Mouse (Mus musculus) MEL (cell line): ENCODE measurements around the gene Stag1. TPM values are rescaled to one million over a fixed set of nuclear protein-coding genes. Genes with fewer than 3 reads are reported as not detected.

Experiments
- DNase-seq: peaks from one replicate; pipeline ENCODE4 v3.0.0; 2011; ENCODE audit warnings: low read depth, low spot score
- H3K27ac ChIP-seq: 2 replicates; pipeline ENCODE4 v1.5.1; 2012; ENCODE audit warnings: low read depth, mild to moderate bottlenecking, control low read depth, low read length, moderate library complexity; ENCODE audit not compliant: control insufficient read depth
- H3K27me3 ChIP-seq, 2 experiments: fragments of 150-350 bp in 1 of 2; sonication (generic) in 1 of 2; 2 replicates each; pipeline ENCODE4 v1.6.1; 2012; ENCODE audit warnings: low read length in 2 of 2, mild to moderate bottlenecking in 2 of 2, improper control_type of control experiment in 1 of 2, moderate library complexity in 1 of 2; ENCODE audit not compliant: insufficient read depth in 2 of 2, control insufficient read depth in 1 of 2
- H3K36me3 ChIP-seq, 2 experiments: 2 replicates each; pipeline ENCODE4 v1.6.1; 2012 to 2014; ENCODE audit warnings: low read length in 2 of 2, improper control_type of control experiment in 1 of 2, inconsistent platforms in 1 of 2, mild to moderate bottlenecking in 1 of 2; ENCODE audit not compliant: insufficient read depth in 2 of 2, control insufficient read depth in 1 of 2
- H3K4me1 ChIP-seq, 2 experiments: fragments of 150-350 bp in 1 of 2; sonication (generic) in 1 of 2; 2 replicates each; pipeline ENCODE4 v1.6.1; 2012; ENCODE audit warnings: low read length in 2 of 2, improper control_type of control experiment in 1 of 2, mild to moderate bottlenecking in 1 of 2; ENCODE audit not compliant: insufficient read depth in 2 of 2, control insufficient read depth in 1 of 2
- H3K4me3 ChIP-seq, 2 experiments: fragments of 150-350 bp in 1 of 2; sonication (generic) in 1 of 2; 2 replicates each; pipeline ENCODE4 v1.5.1; 2012; ENCODE audit warnings: low read depth in 2 of 2, low read length in 2 of 2, mild to moderate bottlenecking in 2 of 2, moderate library complexity in 2 of 2, control low read depth in 1 of 2, improper control_type of control experiment in 1 of 2; ENCODE audit not compliant: control insufficient read depth in 1 of 2, insufficient read depth in 1 of 2
- H3K79me2 ChIP-seq: 2 replicates; pipeline ENCODE4 v1.6.1; 2012; ENCODE audit warnings: mild to moderate bottlenecking, low read length, moderate library complexity; ENCODE audit not compliant: control insufficient read depth, poor library complexity, insufficient read depth
- H3K9ac ChIP-seq: 2 replicates; pipeline ENCODE4 v1.6.1; 2012; ENCODE audit warnings: low read depth, mild to moderate bottlenecking, control low read depth, low read length, moderate library complexity; ENCODE audit not compliant: control insufficient read depth, poor library complexity, severe bottlenecking
- H3K9me3 ChIP-seq: fragments of 150-350 bp; sonication (generic); replicated peaks from 2 replicates; pipeline ENCODE4 v1.6.1; 2012; ENCODE audit warnings: mild to moderate bottlenecking, low read length, improper control_type of control experiment, moderate library complexity; ENCODE audit not compliant: insufficient read depth
- CHD1 ChIP-seq: IDR thresholded peaks from 2 replicates; pipeline ENCODE4 v1.6.1; 2012; ENCODE audit warnings: low read depth, mild to moderate bottlenecking, inconsistent platforms, low read length, improper control_type of control experiment
- CHD2 ChIP-seq: IDR thresholded peaks from 2 replicates; pipeline ENCODE4 v1.6.1; 2011; ENCODE audit warnings: low read length, improper control_type of control experiment
- CTCF ChIP-seq, 3 experiments: IDR thresholded peaks in 2 of 3; conservative IDR thresholded peaks in 1 of 3; 2 replicates each; pipeline ENCODE4 v1.5.1; 2011 to 2012; ENCODE audit warnings: low read length in 3 of 3, low read depth in 2 of 3, mild to moderate bottlenecking in 2 of 3, improper control_type of control experiment in 1 of 3, inconsistent platforms in 1 of 3, mixed read lengths in 1 of 3, moderate library complexity in 1 of 3; ENCODE audit not compliant: control insufficient read depth in 1 of 3, insufficient read depth in 1 of 3, poor library complexity in 1 of 3, severe bottlenecking in 1 of 3
- ELF1 ChIP-seq: IDR thresholded peaks from 2 replicates; pipeline ENCODE4 v1.6.1; 2014; ENCODE audit warnings: low read depth, mild to moderate bottlenecking, inconsistent platforms, low read length, improper control_type of control experiment, moderate library complexity
- EP300 ChIP-seq, 2 experiments: IDR thresholded peaks; 2 replicates each; pipeline ENCODE4 v1.6.1; 2011; ENCODE audit warnings: improper control_type of control experiment in 2 of 2, low read length in 2 of 2, low read depth in 1 of 2, mild to moderate bottlenecking in 1 of 2
- ETS1 ChIP-seq: IDR thresholded peaks from 2 replicates; pipeline ENCODE4 v1.6.1; 2012; ENCODE audit warnings: low read depth, mild to moderate bottlenecking, inconsistent platforms, low read length, improper control_type of control experiment, moderate library complexity
- GABPA ChIP-seq: IDR thresholded peaks from 2 replicates; pipeline ENCODE4 v1.6.1; 2012; ENCODE audit warnings: low read depth, mild to moderate bottlenecking, inconsistent platforms, low read length, improper control_type of control experiment, moderate library complexity
- GATA1 ChIP-seq: IDR thresholded peaks from 2 replicates; pipeline ENCODE4 v1.6.1; 2011; ENCODE audit warnings: low read depth, low read length, improper control_type of control experiment
- HCFC1 ChIP-seq: IDR thresholded peaks from 2 replicates; pipeline ENCODE4 v1.6.1; 2012; ENCODE audit warnings: low read depth, mild to moderate bottlenecking, inconsistent platforms, low read length, improper control_type of control experiment, moderate library complexity
- MAFK ChIP-seq: IDR thresholded peaks from 2 replicates; pipeline ENCODE4 v1.6.1; 2011; ENCODE audit warnings: low read depth, mild to moderate bottlenecking, low read length, improper control_type of control experiment, borderline replicate concordance
- MAX ChIP-seq: IDR thresholded peaks from 2 replicates; pipeline ENCODE4 v1.6.1; 2011; ENCODE audit warnings: low read length, improper control_type of control experiment
- MAZ ChIP-seq: IDR thresholded peaks from 2 replicates; pipeline ENCODE4 v1.6.1; 2012; ENCODE audit warnings: low read depth, mild to moderate bottlenecking, inconsistent platforms, low read length, improper control_type of control experiment
- MEF2A ChIP-seq: IDR thresholded peaks from 2 replicates; pipeline ENCODE4 v1.6.1; 2014; ENCODE audit warnings: low read depth, mild to moderate bottlenecking, inconsistent platforms, low read length, improper control_type of control experiment; ENCODE audit not compliant: poor library complexity, insufficient replicate concordance, severe bottlenecking; ENCODE audit errors: extremely low read depth
- MXI1 ChIP-seq: IDR thresholded peaks from 2 replicates; pipeline ENCODE4 v1.6.1; 2011; ENCODE audit warnings: mild to moderate bottlenecking, low read depth, low read length, improper control_type of control experiment
- MYB ChIP-seq: IDR thresholded peaks from 2 replicates; pipeline ENCODE4 v1.6.1; 2011; ENCODE audit warnings: mild to moderate bottlenecking, low read depth, low read length, improper control_type of control experiment
- MYC ChIP-seq: IDR thresholded peaks from 2 replicates; pipeline ENCODE4 v1.6.1; 2011; ENCODE audit warnings: low read depth, mild to moderate bottlenecking, low read length, improper control_type of control experiment, moderate library complexity
- POLR2A ChIP-seq, 2 experiments: IDR thresholded peaks; 2 replicates each; pipeline ENCODE4 v1.6.1; 2011 to 2012; ENCODE audit warnings: low read length in 2 of 2, mild to moderate bottlenecking in 2 of 2, control low read depth in 1 of 2, improper control_type of control experiment in 1 of 2, low read depth in 1 of 2, moderate library complexity in 1 of 2; ENCODE audit not compliant: control insufficient read depth in 1 of 2, insufficient read depth in 1 of 2, poor library complexity in 1 of 2
- POLR2AphosphoS2 ChIP-seq: IDR thresholded peaks from 2 replicates; pipeline ENCODE4 v1.6.1; 2011; ENCODE audit warnings: low read length, improper control_type of control experiment
- RAD21 ChIP-seq: IDR thresholded peaks from 2 replicates; pipeline ENCODE4 v1.6.1; 2011; ENCODE audit warnings: mild to moderate bottlenecking, low read depth, low read length, improper control_type of control experiment
- RCOR1 ChIP-seq: IDR thresholded peaks from 2 replicates; pipeline ENCODE4 v1.6.1; 2012; ENCODE audit warnings: low read depth, mild to moderate bottlenecking, inconsistent platforms, low read length, improper control_type of control experiment
- SIN3A ChIP-seq: IDR thresholded peaks from 2 replicates; pipeline ENCODE4 v1.6.1; 2012; ENCODE audit warnings: low read length, improper control_type of control experiment, inconsistent platforms
- SMC3 ChIP-seq: IDR thresholded peaks from 2 replicates; pipeline ENCODE4 v1.6.1; 2011; ENCODE audit warnings: low read depth, low read length, improper control_type of control experiment
- TCF12 ChIP-seq: IDR thresholded peaks from 2 replicates; pipeline ENCODE4 v1.6.1; 2014; ENCODE audit warnings: low read depth, mild to moderate bottlenecking, inconsistent platforms, low read length, improper control_type of control experiment, moderate library complexity
- UBTF ChIP-seq: IDR thresholded peaks from 2 replicates; pipeline ENCODE4 v1.6.1; 2012; ENCODE audit warnings: low read depth, mild to moderate bottlenecking, inconsistent platforms, low read length, improper control_type of control experiment, moderate library complexity, borderline replicate concordance; ENCODE audit not compliant: insufficient read depth
- USF1 ChIP-seq: IDR thresholded peaks from 2 replicates; pipeline ENCODE4 v1.6.1; 2014; ENCODE audit warnings: low read depth, mild to moderate bottlenecking, inconsistent platforms, low read length, improper control_type of control experiment, moderate library complexity
- ZC3H11A ChIP-seq: IDR thresholded peaks from 2 replicates; pipeline ENCODE4 v1.6.1; 2012; ENCODE audit warnings: low read depth, mild to moderate bottlenecking, inconsistent platforms, low read length, improper control_type of control experiment
- ZKSCAN1 ChIP-seq: IDR thresholded peaks from 2 replicates; pipeline ENCODE4 v1.6.1; 2012; ENCODE audit warnings: low read depth, mild to moderate bottlenecking, inconsistent platforms, low read length, improper control_type of control experiment, moderate library complexity
- ZMIZ1 ChIP-seq: IDR thresholded peaks from 2 replicates; pipeline ENCODE4 v1.6.1; 2012; ENCODE audit warnings: low read depth, mild to moderate bottlenecking, inconsistent platforms, low read length, improper control_type of control experiment, moderate library complexity
- polyA plus RNA-seq, 2 experiments: library from polyadenylated mRNA; stranded (reverse) in 1 of 2; unstranded in 1 of 2; fragments of >175 nt in 1 of 2; fragments of >200 nt in 1 of 2; gene quantifications; 2 replicates each; pipeline versions ENCODE4 v1.2.1 to v1.2.4; 2012; ENCODE audit warnings: low replicate concordance in 2 of 2, low read depth in 1 of 2; ENCODE audit not compliant: insufficient read length in 2 of 2, insufficient read depth in 1 of 2, missing spikeins in 1 of 2
- total RNA-seq: library from RNA; depleted of rRNA; stranded (reverse); fragments of 300-350 nt; gene quantifications from 2 replicates; pipeline ENCODE4 v1.2.3, GENCODE M21; 2012

Gene Stag1
- total and polyA plus RNA-seq, 3 experiments, result 30.1 to 41.7 TPM; not detected in 1

DNA sequence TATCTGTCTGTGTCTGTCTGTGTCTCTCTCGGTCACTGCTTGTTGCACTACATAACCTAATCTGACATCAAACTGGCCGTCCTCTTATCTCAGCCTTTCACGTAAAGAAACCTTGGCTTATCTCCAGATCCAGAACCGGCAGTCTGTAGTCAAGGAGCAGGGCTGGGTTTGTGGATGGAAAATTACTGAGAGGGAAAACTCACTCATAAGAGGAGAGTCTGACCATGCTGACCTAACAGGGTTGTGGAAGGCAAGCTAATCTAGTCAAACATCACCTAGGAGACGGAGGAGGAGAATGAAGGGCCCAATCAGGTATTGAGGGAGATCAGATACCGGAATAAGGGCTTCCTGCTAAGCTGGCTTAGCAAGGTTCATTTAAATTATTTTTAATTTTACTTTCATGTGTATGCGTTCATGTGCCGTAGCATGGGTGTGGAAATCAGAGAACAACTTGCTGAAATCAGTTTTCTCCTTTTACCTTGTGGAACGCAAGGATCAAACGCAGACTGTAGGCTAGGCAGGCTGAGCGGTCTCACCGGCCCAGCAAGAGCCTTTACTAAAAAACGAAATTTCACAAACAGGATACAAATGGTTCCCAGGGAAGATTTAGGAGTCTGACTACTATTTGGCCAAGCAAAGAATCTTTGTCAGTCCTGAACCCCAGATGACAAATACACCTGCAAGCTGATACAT, 14.6 kb upstream of the Stag1 start:
- TF ChIP-seq ZC3H11A (no peak), POLR2A (IDR thresholded peaks at IDR 0.05; ENCODE audit: control insufficient read depth in 1 of 2, insufficient read depth in 1 of 2, low read depth in 1 of 2, low read length in 2 of 2, poor library complexity in 1 of 2) (peak in 1 of 2 experiments; percentile 38; a peak in 1 of 4 replicates), UBTF (no peak), GABPA (no peak), CHD1 (no peak), MXI1 (peak; percentile 83), ZMIZ1 (no peak), RCOR1 (0 out of 2 replicates have a peak, but pooled peaks have one; percentile 46), CHD2 (no peak), EP300 (IDR thresholded peaks at IDR 0.05; ENCODE audit: low read depth in 1 of 2, low read length in 2 of 2) (peak; percentile 26 to 51; a peak in 2 of 4 replicates), ETS1 (peak; percentile 25; the same call in 1 of the 2 replicates), MEF2A (no peak), MYB (no peak), RAD21 (no peak), MAZ (no peak), MYC (no peak), POLR2AphosphoS2 (no peak), CTCF (IDR thresholded peaks at IDR 0.05 in 2 of 3, conservative IDR thresholded peaks at IDR 0.05 in 1 of 3; ENCODE audit: control insufficient read depth in 1 of 3, insufficient read depth in 1 of 3, low read depth in 2 of 3, low read length in 3 of 3, poor library complexity in 1 of 3, severe bottlenecking in 1 of 3) (no peak), MAX (no peak), MAFK (no peak), ELF1 (0 out of 2 replicates have a peak, but pooled peaks have one; percentile 38), ZKSCAN1 (no peak), GATA1 (peak; percentile 86), USF1 (no peak), HCFC1 (peak; percentile 38; the same call in 1 of the 2 replicates), SMC3 (no peak), TCF12 (0 out of 2 replicates have a peak, but pooled peaks have one; percentile 14), SIN3A (peak; percentile 64)
- TF ChIP-seq, all 39 proteins: peak for 10
- H3K27me3 ChIP-seq, result no peaks in the 10 kb centered on the region
- peak overlapping the region; percentile 33 to 58 for H3K4me3 ChIP-seq
- H3K9ac ChIP-seq, result peak overlapping the region; percentile 38
- peak overlapping the region; percentile 35 for H3K27ac ChIP-seq
- peak; percentile 68 for DNase-seq
- H3K4me1 ChIP-seq, result peaks cover 0 to 22% of the 10 kb centered on the region in 2 experiments; a peak in 2 of 4 replicates
- no peaks in the 10 kb centered on the region for H3K9me3 ChIP-seq
- H3K79me2 ChIP-seq, result no peaks in the 10 kb centered on the region
- peaks cover 0 to 8% of the 10 kb centered on the region in 2 experiments; a peak in 2 of 4 replicates for H3K36me3 ChIP-seq
